Mouse (Mus musculus): ENCODE results near the gene Ccnk.

Gene Ccnk

DNA sequence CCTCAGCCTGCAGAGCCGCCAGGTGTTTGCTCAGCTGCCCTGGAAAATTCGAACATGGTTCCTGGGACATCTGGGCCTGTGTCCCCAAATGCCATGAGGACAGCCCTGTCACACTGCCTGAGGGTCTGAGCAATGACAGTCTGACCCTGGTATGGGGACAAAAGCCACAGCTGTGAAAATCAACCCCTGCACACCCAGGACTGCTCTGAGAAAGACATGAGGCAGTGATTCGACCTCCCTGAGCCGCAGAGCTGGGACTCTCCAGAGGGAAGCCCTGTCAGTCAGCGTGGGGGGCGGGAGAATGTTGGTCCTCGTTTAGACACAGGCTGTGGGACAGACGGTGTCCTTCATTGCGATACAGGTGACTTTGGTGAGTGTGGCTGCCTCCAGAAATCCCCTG lies 66.2 kb downstream of the Ccnk start:
- DNase-seq (ENCODE audit: low spot score in 2 of 2) = no peak

- no peak for DNase-seq (ENCODE audit: low spot score in 2 of 2)
Measured at GRCm38 (mm10) chr12:108246759-108247500, 67.6 kb downstream of the Ccnk start.

DNA sequence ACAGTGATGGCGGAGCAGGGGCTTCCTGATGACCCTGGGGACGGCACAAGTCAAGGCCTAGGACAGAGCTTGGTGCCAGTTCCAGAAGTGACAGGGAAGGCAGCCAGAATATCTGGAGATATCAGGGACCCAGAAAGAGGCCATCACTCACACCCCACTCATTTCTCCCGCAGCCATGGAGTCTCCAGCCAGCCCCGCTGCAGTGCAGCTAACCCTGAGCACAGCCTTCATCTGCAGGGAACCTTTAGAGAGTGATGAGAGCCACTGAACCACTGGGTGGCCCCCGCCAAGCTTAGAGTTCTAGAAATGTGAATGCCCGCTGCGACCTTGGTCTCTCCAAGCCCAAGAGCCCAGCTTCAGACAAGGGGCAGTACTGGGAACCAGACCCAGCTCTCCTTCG lies 69.6 kb downstream of the Ccnk start:
- DNase-seq (ENCODE audit: low spot score in 2 of 2) = no peak

DNA sequence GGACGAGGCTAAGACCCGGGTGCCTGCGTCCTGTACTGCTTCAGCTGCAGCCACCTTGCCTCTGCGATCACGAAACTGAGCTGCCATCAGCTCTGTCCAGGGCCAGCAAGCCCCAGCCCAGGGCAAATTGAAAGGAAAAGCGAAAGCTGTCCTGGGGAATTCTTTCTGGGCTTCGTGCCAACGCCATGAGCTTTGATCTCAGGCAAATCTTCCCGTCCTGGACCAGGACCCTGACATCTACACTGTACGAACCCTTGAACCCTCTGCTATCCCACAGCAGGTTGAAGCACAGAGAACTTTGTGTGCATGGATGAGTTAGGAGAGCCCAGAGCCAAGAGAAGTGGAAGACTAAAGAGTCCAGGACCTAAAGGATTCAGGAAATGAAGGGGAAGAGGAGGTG lies 70.1 kb downstream of the Ccnk start:
- DNase-seq (ENCODE audit: low spot score in 2 of 2) = no peak

DNA sequence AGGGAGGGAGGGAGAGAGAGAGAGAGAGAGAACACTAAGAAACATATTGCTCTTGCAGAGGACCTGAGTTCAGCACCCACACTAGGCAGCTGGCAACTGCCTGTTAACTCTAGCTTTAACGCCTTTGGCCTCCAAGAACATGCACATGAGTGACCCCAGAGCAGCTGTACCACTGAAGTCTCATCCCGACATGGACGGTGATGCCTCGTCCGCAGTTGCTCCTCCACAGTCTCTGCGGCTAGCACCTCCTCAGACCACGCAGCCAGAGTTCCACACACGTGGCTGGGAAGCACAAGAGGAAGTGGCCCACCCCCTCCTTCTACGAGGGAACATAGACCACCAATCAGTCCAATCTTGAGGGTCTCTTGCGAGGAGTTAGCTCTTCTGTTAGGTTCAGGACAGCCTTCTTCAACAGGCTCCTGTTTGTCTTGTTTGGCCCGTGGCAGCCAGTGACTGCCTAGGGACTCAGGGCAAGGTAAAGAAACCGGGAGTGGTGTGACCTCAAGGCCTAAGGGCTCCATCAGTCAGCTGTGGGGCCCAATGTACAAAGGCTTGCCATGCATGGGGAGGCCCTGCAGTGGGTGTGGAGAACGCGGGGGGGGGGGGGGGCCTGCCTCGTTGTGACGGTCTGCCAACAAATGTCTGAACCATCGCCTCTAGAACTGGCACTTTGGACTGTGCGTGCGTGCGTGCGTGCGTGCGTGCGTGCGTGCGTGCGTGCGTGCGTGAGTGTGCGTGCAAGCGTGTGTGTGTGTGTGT lies 71.8 kb downstream of the Ccnk start:
- no peak for DNase-seq (ENCODE audit: low spot score in 2 of 2)

- DNase-seq (ENCODE audit: low spot score in 2 of 2) = no peak
Measured at GRCm38 (mm10) chr12:108251825-108252542, 72.6 kb downstream of the Ccnk start.
